In genomic region chr12:44480031-44480419, GRCm38 (mm10) we compare ENCODE assay signal across 22 mouse cellular contexts.
DNase-seq lines count a peak whose midpoint lies in the region; ATAC-seq and TF ChIP-seq lines count a peak whose summit lies in the region.
"Had no signal": no experiment of that assay in that cellular context is flagged by ENCODE, and none has a peak within 500 bp of the region (broad histone marks: within the 10 kb centered on the region; RNA-seq: fewer than 3 reads in every experiment).

No protein-coding gene starts in this region.

- peak overlapping the region; percentile 51; the same call in 1 of the 2 replicates for H3K27ac ChIP-seq in forebrain, embryonic 12.5 days
- no peak overlapping the region for H3K27ac ChIP-seq in forebrain, postnatal 0 days (ENCODE audit: low read depth, low read length)
- peak overlapping the region; percentile 67; the same call in 1 of the 2 replicates for H3K27ac ChIP-seq in hindbrain, embryonic 13.5 days
- H3K27ac ChIP-seq in hindbrain, embryonic 11.5 days (ENCODE audit: low read depth, low read length), result no peak overlapping the region
- peak overlapping the region; percentile 28; the same call in 1 of the 2 replicates for H3K27ac ChIP-seq in layer of hippocampus, adult 2 months
- peak overlapping the region; percentile 28; the same call in 1 of the 2 replicates for H3K27ac ChIP-seq in neural tube, embryonic 14.5 days (ENCODE audit: low read depth, low read length)
- H3K27ac ChIP-seq: embryonic facial prominence, embryonic 12.5 days; heart, adult 2 months; heart, embryonic 15.5 days; intestine, embryonic 15.5 days had no signal

- no peaks in the 10 kb centered on the region for H3K36me3 ChIP-seq in forebrain, embryonic 12.5 days (replicated peaks)
- H3K36me3 ChIP-seq in forebrain, postnatal 0 days (ENCODE audit: insufficient read depth), result no peaks in the 10 kb centered on the region
- H3K36me3 ChIP-seq in hindbrain, embryonic 13.5 days, result no peaks in the 10 kb centered on the region
- H3K36me3 ChIP-seq in hindbrain, embryonic 11.5 days (ENCODE audit: control insufficient read depth, insufficient read depth, low read length), result no peaks in the 10 kb centered on the region
- H3K36me3 ChIP-seq in neural tube, embryonic 14.5 days (ENCODE audit: control insufficient read depth, insufficient read depth, low read length), result no peaks in the 10 kb centered on the region
- H3K36me3 ChIP-seq: embryonic facial prominence, embryonic 12.5 days; G1E; heart, embryonic 15.5 days; intestine, embryonic 15.5 days had no signal

- H3K4me1 ChIP-seq in forebrain, embryonic 12.5 days, result peaks cover 17% of the 10 kb centered on the region
- H3K4me1 ChIP-seq in forebrain, postnatal 0 days (ENCODE audit: insufficient read depth), result no peaks in the 10 kb centered on the region
- H3K4me1 ChIP-seq in hindbrain, embryonic 13.5 days (replicated peaks), result peaks cover 17% of the 10 kb centered on the region
- no peaks in the 10 kb centered on the region for H3K4me1 ChIP-seq in hindbrain, embryonic 11.5 days (replicated peaks; ENCODE audit: control insufficient read depth, insufficient read depth, low read length)
- H3K4me1 ChIP-seq in neural tube, embryonic 14.5 days (ENCODE audit: control insufficient read depth, insufficient read depth, low read length), result peaks cover 8% of the 10 kb centered on the region; the same call in 1 of the 2 replicates
- H3K4me1 ChIP-seq: embryonic facial prominence, embryonic 12.5 days; heart, embryonic 15.5 days; intestine, embryonic 15.5 days had no signal

- no peak overlapping the region for H3K4me2 ChIP-seq in forebrain, embryonic 12.5 days
- no peak overlapping the region for H3K4me2 ChIP-seq in forebrain, postnatal 0 days (ENCODE audit: low read depth)
- H3K4me2 ChIP-seq in hindbrain, embryonic 13.5 days, result no peak overlapping the region
- no peak overlapping the region for H3K4me2 ChIP-seq in hindbrain, embryonic 11.5 days (replicated peaks; ENCODE audit: low read depth, low read length)
- no peak overlapping the region for H3K4me2 ChIP-seq in neural tube, embryonic 14.5 days (ENCODE audit: low read depth, low read length)
- H3K4me2 ChIP-seq: embryonic facial prominence, embryonic 12.5 days; heart, embryonic 11.5 days; heart, embryonic 15.5 days; intestine, embryonic 15.5 days had no signal

- no peak overlapping the region for H3K9ac ChIP-seq in forebrain, embryonic 12.5 days
- no peak overlapping the region for H3K9ac ChIP-seq in forebrain, postnatal 0 days
- H3K9ac ChIP-seq in hindbrain, embryonic 13.5 days, result no peak overlapping the region
- no peak overlapping the region for H3K9ac ChIP-seq in hindbrain, embryonic 11.5 days (ENCODE audit: low read depth, low read length)
- no peak overlapping the region for H3K9ac ChIP-seq in neural tube, embryonic 14.5 days (replicated peaks; ENCODE audit: low read depth, low read length)
- H3K9ac ChIP-seq: embryonic facial prominence, embryonic 12.5 days; heart, embryonic 15.5 days; intestine, embryonic 15.5 days had no signal

- TF ChIP-seq CTCF in forebrain, postnatal 0 days (IDR thresholded peaks at IDR 0.05; ENCODE audit: low read depth), result no peak
- no peak for TF ChIP-seq CTCF in layer of hippocampus, adult 2 months (conservative IDR thresholded peaks at IDR 0.05)

- no peaks in the 10 kb centered on the region for H3K9me3 ChIP-seq in forebrain, embryonic 12.5 days
- H3K9me3 ChIP-seq in forebrain, postnatal 0 days (ENCODE audit: low read length), result no peaks in the 10 kb centered on the region
- H3K9me3 ChIP-seq in hindbrain, embryonic 13.5 days, result no peaks in the 10 kb centered on the region
- no peaks in the 10 kb centered on the region for H3K9me3 ChIP-seq in hindbrain, embryonic 11.5 days (ENCODE audit: control insufficient read depth, low read length)
- H3K9me3 ChIP-seq in neural tube, embryonic 14.5 days (ENCODE audit: control insufficient read depth, low read length), result no peaks in the 10 kb centered on the region
- H3K9me3 ChIP-seq: embryonic facial prominence, embryonic 12.5 days; heart, embryonic 15.5 days; intestine, embryonic 15.5 days had no signal

- no peak for ATAC-seq in forebrain, embryonic 12.5 days (ENCODE audit: low FRiP score)
- ATAC-seq in forebrain, postnatal 0 days, result no peak
- no peak for ATAC-seq in hindbrain, embryonic 13.5 days (ENCODE audit: low FRiP score)
- no peak for ATAC-seq in hindbrain, embryonic 11.5 days (ENCODE audit: low FRiP score)
- no peak for ATAC-seq in neural tube, embryonic 14.5 days (ENCODE audit: low read depth)
- ATAC-seq: CD4-positive, CD25-positive, alpha-beta regulatory T cell, adult 4 months; intestine, embryonic 15.5 days had no signal

- no peaks in the 10 kb centered on the region for H3K27me3 ChIP-seq in forebrain, embryonic 12.5 days
- H3K27me3 ChIP-seq in forebrain, postnatal 0 days (ENCODE audit: insufficient read depth, low read length), result no peaks in the 10 kb centered on the region
- no peaks in the 10 kb centered on the region for H3K27me3 ChIP-seq in hindbrain, embryonic 13.5 days
- H3K27me3 ChIP-seq in hindbrain, embryonic 11.5 days (ENCODE audit: control insufficient read depth, insufficient read depth, low read length), result no peaks in the 10 kb centered on the region
- H3K27me3 ChIP-seq in neural tube, embryonic 14.5 days (ENCODE audit: control insufficient read depth, insufficient read depth, low read length), result no peaks in the 10 kb centered on the region
- H3K27me3 ChIP-seq: embryonic facial prominence, embryonic 12.5 days; heart, embryonic 15.5 days; intestine, embryonic 15.5 days had no signal

- DNase-seq in forebrain, postnatal 0 days, result no peak
- DNase-seq in hindbrain, embryonic 11.5 days (ENCODE audit: low spot score), result no peak
- DNase-seq in layer of hippocampus, adult 2 months (ENCODE audit: low spot score in 2 of 2), result no peak
- no peak for DNase-seq in layer of hippocampus, adult 9-11 months
- DNase-seq in neural tube, embryonic 10.5 days (ENCODE audit: extremely low spot score, low spot score), result no peak
- DNase-seq: adrenal gland, adult 8-10 months; B cell, adult 2 months; cerebellum, adult 11-12 months; cerebellum, adult 9-10 months; cerebellum, postnatal 25 days; gastrocnemius, postnatal 14 days; heart, adult 2 months; kidney, adult 18-20 months had no signal

- WGBS in forebrain, embryonic 12.5 days, result 64% methylated on average over 2 of the region's 2 CpGs
- 48% methylated on average over 2 of the region's 2 CpGs for WGBS in forebrain, postnatal 0 days
- 59% methylated on average over 2 of the region's 2 CpGs for WGBS in hindbrain, embryonic 13.5 days
- 86% methylated on average over 2 of the region's 2 CpGs for WGBS in hindbrain, embryonic 11.5 days
- 48% methylated on average over 2 of the region's 2 CpGs for WGBS in neural tube, embryonic 14.5 days

- no peak overlapping the region for H3K4me3 ChIP-seq in forebrain, embryonic 12.5 days (replicated peaks)
- H3K4me3 ChIP-seq in forebrain, postnatal 0 days (ENCODE audit: low read depth, low read length), result no peak overlapping the region
- no peak overlapping the region for H3K4me3 ChIP-seq in hindbrain, embryonic 13.5 days
- H3K4me3 ChIP-seq in hindbrain, embryonic 11.5 days (ENCODE audit: low read depth, low read length), result no peak overlapping the region
- no peak overlapping the region for H3K4me3 ChIP-seq in layer of hippocampus, adult 2 months
- H3K4me3 ChIP-seq in neural tube, embryonic 14.5 days (ENCODE audit: low read depth, low read length), result no peak overlapping the region
- H3K4me3 ChIP-seq: embryonic facial prominence, embryonic 12.5 days; heart, adult 2 months; heart, embryonic 15.5 days; intestine, embryonic 15.5 days had no signal

Comparison
In these comparisons a context has a peak if more than half of its experiments do, and no peak if none do; other contexts are left out.
1. H3K27ac ChIP-seq: peak in forebrain, embryonic 12.5 days (single experiment), hindbrain, embryonic 13.5 days (single experiment), layer of hippocampus, adult 2 months (single experiment) and neural tube, embryonic 14.5 days (single experiment); none in forebrain, postnatal 0 days (single experiment) and hindbrain, embryonic 11.5 days (single experiment).